Mouse (Mus musculus): ENCODE results near the gene Rgl2. TPM values are rescaled to one million over a fixed set of nuclear protein-coding genes. Genes with fewer than 3 reads are reported as not detected.

The Rgl2 gene
- total and polyA plus RNA-seq, 3 experiments: 24.9 to 43.6 TPM; not detected in 1

DNA sequence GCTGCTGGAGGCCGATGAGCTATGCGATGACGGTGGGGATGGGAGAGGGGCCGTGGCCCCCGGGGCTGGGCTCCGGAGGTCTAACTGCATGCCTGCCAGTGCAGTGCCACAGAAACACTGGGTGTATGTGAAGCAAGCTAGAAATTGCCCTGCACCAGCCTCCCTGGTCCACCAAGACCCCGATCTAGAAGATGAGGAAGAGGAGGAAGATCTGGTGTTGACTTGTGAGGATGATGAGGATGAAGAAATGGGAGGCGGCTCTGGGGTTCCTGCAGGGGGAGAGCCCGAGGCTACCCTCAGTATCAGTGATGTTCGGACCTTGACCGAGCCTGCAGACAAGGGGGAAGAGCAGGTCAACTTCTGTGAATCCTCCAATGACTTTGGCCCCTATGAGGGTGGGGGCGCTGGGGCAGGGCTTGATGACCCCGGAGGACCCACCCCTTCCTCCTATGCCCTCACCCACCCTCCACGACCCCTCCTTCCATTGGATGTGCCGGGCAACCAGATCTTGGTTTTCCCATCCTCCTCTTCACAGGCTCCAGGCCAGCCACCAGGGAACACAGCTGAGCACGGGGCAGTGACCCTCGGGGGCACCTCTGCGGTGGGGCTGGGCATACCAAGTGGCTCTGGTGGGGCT, 11.6 kb upstream of the Rgl2 start:
- Histone ChIP-seq H3K27me3 (ENCODE audit: control insufficient read depth in 1 of 2, insufficient read depth in 2 of 2, low read length in 2 of 2) (no peaks in the 10 kb centered on the region), H3K9ac (ENCODE audit: control insufficient read depth, low read depth, low read length, poor library complexity, severe bottlenecking) (no peak overlapping the region), H3K4me1 (ENCODE audit: control insufficient read depth in 1 of 2, insufficient read depth in 2 of 2, low read length in 2 of 2) (peaks cover 4 to 21% of the 10 kb centered on the region in 2 experiments; a peak in 3 of 4 replicates), H3K9me3 (replicated peaks; ENCODE audit: insufficient read depth, low read length) (no peaks in the 10 kb centered on the region), H3K4me3 (ENCODE audit: control insufficient read depth in 1 of 2, insufficient read depth in 1 of 2, low read depth in 2 of 2, low read length in 2 of 2) (no peak overlapping the region), H3K79me2 (ENCODE audit: control insufficient read depth, insufficient read depth, low read length, poor library complexity) (peaks cover 13% of the 10 kb centered on the region), H3K36me3 (ENCODE audit: control insufficient read depth in 1 of 2, insufficient read depth in 2 of 2, low read length in 2 of 2) (peaks cover 0 to 12% of the 10 kb centered on the region in 2 experiments), H3K27ac (ENCODE audit: control insufficient read depth, low read depth, low read length) (no peak overlapping the region)
- no peak for TF ChIP-seq UBTF (IDR thresholded peaks at IDR 0.05; ENCODE audit: borderline replicate concordance, insufficient read depth, low read depth, low read length)
- TF ChIP-seq MAFK (IDR thresholded peaks at IDR 0.05; ENCODE audit: borderline replicate concordance, low read depth, low read length): no peak
- no peak for TF ChIP-seq JUND (IDR thresholded peaks at IDR 0.05; ENCODE audit: low read depth, low read length)
- TF ChIP-seq MYB (IDR thresholded peaks at IDR 0.05; ENCODE audit: low read depth, low read length): no peak
- no peak for TF ChIP-seq CHD1 (IDR thresholded peaks at IDR 0.05; ENCODE audit: low read depth, low read length)
- no peak for TF ChIP-seq SMC3 (IDR thresholded peaks at IDR 0.05; ENCODE audit: low read depth, low read length)
- no peak for TF ChIP-seq GATA1 (IDR thresholded peaks at IDR 0.05; ENCODE audit: low read depth, low read length)
- TF ChIP-seq EP300 (IDR thresholded peaks at IDR 0.05; ENCODE audit: low read depth in 1 of 2, low read length in 2 of 2): no peak
- no peak for TF ChIP-seq TAL1 (IDR thresholded peaks at IDR 0.05; ENCODE audit: low read length)
- no peak for TF ChIP-seq MXI1 (IDR thresholded peaks at IDR 0.05; ENCODE audit: low read depth, low read length)
- no peak for TF ChIP-seq BHLHE40 (IDR thresholded peaks at IDR 0.05; ENCODE audit: borderline replicate concordance, low read depth, low read length)
- TF ChIP-seq KAT2A (conservative IDR thresholded peaks at IDR 0.05; ENCODE audit: low read depth, low read length): no peak
- TF ChIP-seq MEF2A (IDR thresholded peaks at IDR 0.05; ENCODE audit: extremely low read depth, insufficient replicate concordance, low read depth, low read length, poor library complexity, severe bottlenecking): no peak
- no peak for TF ChIP-seq NELFE (IDR thresholded peaks at IDR 0.05; ENCODE audit: low read depth, low read length)
- no peak for TF ChIP-seq USF1 (IDR thresholded peaks at IDR 0.05; ENCODE audit: low read depth, low read length)
- no peak for TF ChIP-seq ZC3H11A (IDR thresholded peaks at IDR 0.05; ENCODE audit: low read depth, low read length)
- no peak for DNase-seq (ENCODE audit: low read depth, low spot score)

DNA sequence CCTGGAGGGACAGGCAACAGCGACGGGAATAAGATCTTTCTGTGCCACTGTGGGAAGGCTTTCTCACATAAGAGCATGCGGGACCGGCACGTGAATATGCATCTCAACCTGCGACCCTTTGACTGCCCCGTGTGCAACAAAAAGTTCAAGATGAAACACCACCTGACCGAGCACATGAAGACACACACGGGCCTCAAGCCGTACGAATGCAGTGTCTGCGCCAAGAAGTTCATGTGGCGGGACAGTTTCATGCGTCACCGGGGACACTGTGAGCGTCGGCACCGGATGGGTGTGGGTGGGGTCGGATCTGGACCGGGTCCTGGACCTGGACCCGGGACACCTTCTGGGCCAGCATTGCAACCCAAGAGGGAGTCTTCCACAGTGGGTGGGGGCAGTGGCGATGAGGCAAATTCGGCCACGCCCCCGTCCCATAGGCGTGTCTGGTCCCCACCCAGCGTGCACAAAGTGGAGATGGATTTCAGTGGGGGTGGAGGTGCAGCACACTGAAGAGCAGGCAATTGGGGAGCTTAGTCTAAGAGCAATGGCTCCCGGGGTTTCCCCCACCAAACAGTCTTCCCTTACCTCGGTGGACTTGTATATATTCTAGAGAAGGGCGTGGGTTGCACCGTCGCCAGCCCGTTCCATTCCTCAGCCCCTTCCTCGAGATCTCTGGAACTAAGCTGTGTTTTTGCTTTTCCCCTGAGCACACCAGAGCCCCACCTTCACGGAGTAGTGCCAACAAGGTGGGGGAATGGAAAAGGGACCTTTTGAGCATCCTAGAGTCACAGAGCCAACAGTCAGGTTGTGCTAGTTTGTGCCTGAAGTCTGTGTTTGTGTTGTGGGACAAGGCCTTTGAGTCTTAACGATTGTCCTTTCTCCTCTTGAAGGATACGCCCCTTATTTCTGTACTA, 10.8 kb upstream of the Rgl2 start:
- peak; percentile 51 for DNase-seq (ENCODE audit: low read depth, low spot score)

More for the DNA sequence above, 10.8 kb upstream of the Rgl2 start:
- no peaks in the 10 kb centered on the region for H3K27me3 ChIP-seq (ENCODE audit: control insufficient read depth in 1 of 2, insufficient read depth in 2 of 2, low read length in 2 of 2)
- TF ChIP-seq MAX (IDR thresholded peaks at IDR 0.05; ENCODE audit: low read length) (no peak), ELF1 (IDR thresholded peaks at IDR 0.05; ENCODE audit: low read depth, low read length) (no peak), ZKSCAN1 (IDR thresholded peaks at IDR 0.05; ENCODE audit: low read depth, low read length) (no peak), GABPA (IDR thresholded peaks at IDR 0.05; ENCODE audit: low read depth, low read length) (no peak), TBP (IDR thresholded peaks at IDR 0.05; ENCODE audit: low read depth, low read length) (peak; percentile 4; the same call in 1 of the 2 replicates), CTCF (IDR thresholded peaks at IDR 0.05 in 2 of 3, conservative IDR thresholded peaks at IDR 0.05 in 1 of 3; ENCODE audit: control insufficient read depth in 1 of 3, insufficient read depth in 1 of 3, low read depth in 2 of 3, low read length in 3 of 3, poor library complexity in 1 of 3, severe bottlenecking in 1 of 3) (no peak)
- peak overlapping the region; percentile 73 for H3K9ac ChIP-seq (ENCODE audit: control insufficient read depth, low read depth, low read length, poor library complexity, severe bottlenecking)
- H3K79me2 ChIP-seq (ENCODE audit: control insufficient read depth, insufficient read depth, low read length, poor library complexity): peaks cover 10% of the 10 kb centered on the region
- peaks cover 0 to 12% of the 10 kb centered on the region in 2 experiments; a peak in 3 of 4 replicates for H3K36me3 ChIP-seq (ENCODE audit: control insufficient read depth in 1 of 2, insufficient read depth in 2 of 2, low read length in 2 of 2)
- peak overlapping the region; percentile 66 for H3K27ac ChIP-seq (ENCODE audit: control insufficient read depth, low read depth, low read length)
- no peaks in the 10 kb centered on the region for H3K9me3 ChIP-seq (replicated peaks; ENCODE audit: insufficient read depth, low read length)
- peak overlapping the region; percentile 77 to 81 for H3K4me3 ChIP-seq (ENCODE audit: control insufficient read depth in 1 of 2, insufficient read depth in 1 of 2, low read depth in 2 of 2, low read length in 2 of 2)
- H3K4me1 ChIP-seq (ENCODE audit: control insufficient read depth in 1 of 2, insufficient read depth in 2 of 2, low read length in 2 of 2): peaks cover 4 to 22% of the 10 kb centered on the region in 2 experiments; a peak in 3 of 4 replicates
